Mouse (Mus musculus) forebrain, embryonic 14.5 days (tissue): ENCODE results near the gene Irs3. TPM values are rescaled to one million over a fixed set of nuclear protein-coding genes. Genes with fewer than 3 reads are reported as not detected.
A peak's percentile ranks its signal among the peaks of the same experiment; 100 is the strongest.

Experiments
- ATAC-seq: fragments of 200-750 bp; cut with Nextera tagmentation; 2 replicates; pipeline ENCODE4 v1.8.0; 2017; ENCODE audit warnings: mild to moderate bottlenecking, moderate library complexity
- DNase-seq: peaks from one replicate; pipeline ENCODE4 v3.0.0-alpha.2; 2015; ENCODE audit warnings: low spot score
- H3K27ac ChIP-seq: fragments of 300-500 bp; sonication (generic); 2 replicates; pipeline ENCODE4 v1.5.1; 2014; ENCODE audit warnings: low read depth, mild to moderate bottlenecking, control low read depth, low read length, moderate library complexity
- H3K27me3 ChIP-seq: fragments of 300-500 bp; sonication (generic); replicated peaks from 2 replicates; pipeline ENCODE4 v1.6.1; 2014; ENCODE audit warnings: low read length, control low read depth, mixed read lengths; ENCODE audit not compliant: control insufficient read depth, insufficient read depth
- H3K36me3 ChIP-seq: fragments of 300-500 bp; sonication (generic); 2 replicates; pipeline ENCODE4 v1.6.1; 2014; ENCODE audit warnings: low read length, control low read depth; ENCODE audit not compliant: control insufficient read depth, insufficient read depth
- H3K4me1 ChIP-seq: fragments of 300-500 bp; sonication (generic); 2 replicates; pipeline ENCODE4 v1.6.1; 2014; ENCODE audit warnings: antibody characterized with exemption, low read length, control low read depth; ENCODE audit not compliant: control insufficient read depth, insufficient read depth
- H3K4me2 ChIP-seq: fragments of 300-500 bp; sonication (generic); 2 replicates; pipeline ENCODE4 v1.6.1; 2014; ENCODE audit warnings: mild to moderate bottlenecking, control low read depth, low read length
- H3K4me3 ChIP-seq: fragments of 300-500 bp; sonication (generic); 2 replicates; pipeline ENCODE4 v1.5.1; 2014; ENCODE audit warnings: low read depth, low read length, control low read depth
- H3K9ac ChIP-seq: fragments of 300-500 bp; sonication (generic); 2 replicates; pipeline ENCODE4 v1.6.1; 2014; ENCODE audit warnings: mild to moderate bottlenecking, low read length, control low read depth, moderate library complexity
- H3K9me3 ChIP-seq: fragments of 300-500 bp; sonication (generic); replicated peaks from 2 replicates; pipeline ENCODE4 v1.6.1; 2016; ENCODE audit warnings: low read length, control low read depth, mixed read lengths; ENCODE audit not compliant: control insufficient read depth
- WGBS: fragments of 180-500 bp; shearing (Covaris S2); extraction: QIAGEN DNeasy Blood & Tissue Kit; methylation state at CpG from one replicate; pipeline ENCODE4 v1.1.7; 2014; 5-methylcytosine and 5-hydroxymethylcytosine counted together
- polyA plus RNA-seq: library from polyadenylated mRNA; unstranded; fragments of >200 nt; fragmentation: Nextera tagmentation; extraction: Ambion mirVana; gene quantifications from 2 replicates; pipeline ENCODE4 v1.2.1, GENCODE M21; 2014

Gene Irs3
- polyA plus RNA-seq, 1 experiment from 2014 or later = not detected

GRCm38 (mm10) chr5:137608654-137609190 lies 36.8 kb downstream of the Irs3 start:
- no peak overlapping the region; the same call in 1 of the 2 replicates for H3K9ac ChIP-seq
- 18% methylated on average over 23 of the region's 23 CpGs for WGBS
- H3K4me1 ChIP-seq = no peaks in the 10 kb centered on the region
- H3K36me3 ChIP-seq = no peaks in the 10 kb centered on the region
- 0 out of 2 replicates have a peak, but pooled peaks cover 3% of the 10 kb centered on the region for H3K27me3 ChIP-seq
- no peak overlapping the region for H3K27ac ChIP-seq
- H3K9me3 ChIP-seq = no peaks in the 10 kb centered on the region
- no peak overlapping the region for H3K4me3 ChIP-seq
- H3K4me2 ChIP-seq = 0 out of 2 replicates have a peak overlapping the region, but pooled peaks have one; percentile 4
- DNase-seq (no peak), ATAC-seq (no peak)

DNA sequence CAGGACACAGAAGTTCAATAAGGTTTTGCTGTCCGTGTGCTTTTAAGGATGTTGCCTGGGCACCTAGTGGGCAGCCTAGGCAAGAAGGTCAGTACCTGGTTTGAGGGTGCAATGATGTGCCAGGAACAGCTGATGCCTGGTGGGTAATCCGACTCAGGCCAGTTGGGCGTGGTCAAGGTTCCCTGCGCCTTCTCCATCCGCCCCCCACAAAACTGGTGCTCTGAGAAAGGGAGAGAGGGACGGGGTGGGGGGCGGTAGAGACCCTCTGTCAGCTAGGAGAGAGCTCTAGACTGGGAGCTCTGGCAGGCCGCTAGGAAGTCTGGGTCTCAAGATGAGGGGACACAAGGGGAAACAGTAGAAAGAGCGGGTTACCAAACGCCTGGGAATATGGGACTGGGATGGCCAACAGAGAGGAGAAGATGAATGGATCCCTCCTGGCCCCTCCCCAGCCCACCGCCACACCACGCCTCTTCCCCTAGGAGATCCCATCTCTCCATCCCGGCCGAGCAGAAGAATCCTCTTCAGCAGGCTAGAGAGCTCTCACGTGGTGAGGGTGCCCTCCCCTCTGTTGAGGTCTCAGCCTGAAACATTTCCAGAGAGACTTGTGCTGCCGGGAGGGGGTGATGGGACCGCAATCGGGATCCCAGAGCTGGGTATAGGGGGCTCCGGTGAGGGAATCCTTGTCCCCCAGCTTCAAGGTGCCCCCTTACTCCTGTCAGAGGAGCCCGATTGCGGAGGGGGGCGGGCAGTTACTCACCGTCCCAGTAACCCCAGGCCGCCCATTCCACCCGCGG lies 37.5 kb downstream of the Irs3 start:
- Histone ChIP-seq H3K4me1 (no peaks in the 10 kb centered on the region; the same call in 1 of the 2 replicates), H3K27ac (no peak overlapping the region), H3K36me3 (no peaks in the 10 kb centered on the region), H3K9ac (peak overlapping the region; percentile 4; the same call in 1 of the 2 replicates), H3K27me3 (0 out of 2 replicates have a peak, but pooled peaks cover 3% of the 10 kb centered on the region), H3K4me3 (no peak overlapping the region), H3K4me2 (0 out of 2 replicates have a peak overlapping the region, but pooled peaks have one; percentile 4), H3K9me3 (no peaks in the 10 kb centered on the region)
- no peak for DNase-seq
- 12% methylated on average over 25 of the region's 26 CpGs for WGBS
- ATAC-seq = 0 out of 2 replicates have a peak, but pooled peaks have one; percentile 29

GRCm38 (mm10) chr5:137601365-137601729 lies 44.2 kb downstream of the Irs3 start:
- no peaks in the 10 kb centered on the region for H3K9me3 ChIP-seq
- ATAC-seq (no peak), DNase-seq (no peak)
- H3K4me3 ChIP-seq = peak overlapping the region; percentile 74
- H3K9ac ChIP-seq = peak overlapping the region; percentile 86; the same call in 1 of the 2 replicates
- WGBS = under 1% methylated on average over 22 of the region's 22 CpGs
- H3K27ac ChIP-seq = no peak overlapping the region
- peak overlapping the region; percentile 95 for H3K4me2 ChIP-seq
- H3K27me3 ChIP-seq = no peaks in the 10 kb centered on the region
- H3K4me1 ChIP-seq = peaks cover 18% of the 10 kb centered on the region
- H3K36me3 ChIP-seq = no peaks in the 10 kb centered on the region

- Histone ChIP-seq H3K9ac (peak within 1 kb of the TSS; percentile 86), H3K4me1 (peaks cover 18% of the 10 kb centered on the region), H3K4me2 (peak within 1 kb of the TSS; percentile 95), H3K9me3 (no peaks in the 10 kb centered on the region), H3K4me3 (peak within 1 kb of the TSS; percentile 74), H3K36me3 (no peaks in the 10 kb centered on the region), H3K27ac (peak within 1 kb of the TSS; percentile 78), H3K27me3 (no peaks in the 10 kb centered on the region)
- ATAC-seq (peak; percentile 97), DNase-seq (peak; percentile 99)
- whole genome bisulfite sequencing = under 1% methylated on average over 41 of the region's 41 CpGs
Observed at GRCm38 (mm10) chr5:137600619-137601364, 44.7 kb downstream of the Irs3 start, which contains the start of gene Mospd3. Mospd3 (minus strand) TSS chr5:137601058.

DNA sequence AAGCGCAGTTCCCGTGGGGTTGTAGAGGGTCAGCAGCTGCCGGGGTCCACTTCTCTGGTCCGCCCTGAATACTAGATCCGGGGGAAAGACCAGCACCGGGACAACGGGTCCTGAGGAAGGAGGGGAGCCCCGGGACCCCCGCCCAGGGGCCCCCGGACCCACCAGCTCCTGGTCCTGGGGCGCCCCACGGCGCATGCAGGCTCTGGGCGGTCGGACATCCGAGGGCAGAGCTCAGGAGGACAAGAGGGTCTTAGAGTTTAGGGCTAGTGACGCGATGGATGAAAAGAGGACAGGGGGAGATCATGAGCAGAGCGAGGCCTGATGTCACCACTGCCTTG lies 45.3 kb downstream of the Irs3 start:
- no peak; the same call in 1 of the 2 replicates for ATAC-seq
- peaks cover 18% of the 10 kb centered on the region for H3K4me1 ChIP-seq

GRCm38 (mm10) chr5:137599600-137599999 lies 45.9 kb downstream of the Irs3 start:
- Histone ChIP-seq H3K4me1 (peaks cover 18% of the 10 kb centered on the region), H3K4me2 (peak overlapping the region; percentile 95), H3K9ac (peak overlapping the region; percentile 86), H3K9me3 (no peaks in the 10 kb centered on the region), H3K4me3 (peak overlapping the region; percentile 74), H3K27ac (no peak overlapping the region), H3K36me3 (no peaks in the 10 kb centered on the region), H3K27me3 (no peaks in the 10 kb centered on the region)
- ATAC-seq (no peak), DNase-seq (no peak)
- 68% methylated on average over 9 of the region's 9 CpGs for WGBS

More for the DNA sequence above, 45.3 kb downstream of the Irs3 start:
- Histone ChIP-seq H3K4me3 (peak overlapping the region; percentile 74), H3K4me2 (peak overlapping the region; percentile 95), H3K9me3 (no peaks in the 10 kb centered on the region), H3K27me3 (no peaks in the 10 kb centered on the region), H3K27ac (peak overlapping the region; percentile 78; the same call in 1 of the 2 replicates), H3K9ac (peak overlapping the region; percentile 86), H3K36me3 (no peaks in the 10 kb centered on the region)
- 4% methylated on average over 19 of the region's 19 CpGs for WGBS
- DNase-seq = no peak

DNA sequence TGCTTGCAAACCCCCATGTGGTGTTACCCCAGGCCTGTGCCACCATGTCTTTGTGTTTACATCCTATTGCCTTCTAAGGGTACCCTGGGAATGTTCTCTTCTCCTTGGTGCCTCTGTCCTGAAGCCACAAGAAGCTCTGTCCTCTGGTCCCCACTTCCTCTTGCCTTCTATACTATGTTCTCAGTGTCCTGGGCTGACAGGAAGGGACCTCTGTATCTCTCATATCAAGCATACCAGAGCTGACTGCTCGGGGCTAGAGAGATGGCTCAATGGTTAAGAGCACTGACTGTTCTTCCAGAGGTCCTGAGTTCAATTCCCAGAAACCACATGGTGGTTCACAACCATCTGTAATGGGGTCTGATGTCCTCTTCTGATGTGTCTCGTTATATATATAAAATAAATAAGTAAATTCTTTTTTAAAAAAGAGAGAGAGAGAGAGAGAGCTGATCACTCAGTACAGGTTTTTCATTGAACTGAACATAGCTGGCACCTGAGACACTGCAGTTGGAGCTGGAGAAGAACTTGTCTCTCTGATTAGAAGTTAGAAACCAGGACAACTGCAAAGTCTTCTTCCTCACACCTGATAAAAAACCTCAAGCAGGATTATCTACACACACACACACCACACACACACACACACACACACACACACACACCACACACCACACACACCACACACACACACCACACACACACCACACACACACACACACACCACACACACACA lies 47.3 kb downstream of the Irs3 start:
- H3K27ac ChIP-seq = no peak overlapping the region
- 86% methylated on average over 2 of the region's 2 CpGs for WGBS
- H3K9ac ChIP-seq = no peak overlapping the region
- DNase-seq = no peak
- no peak overlapping the region for H3K4me2 ChIP-seq
- H3K27me3 ChIP-seq = no peaks in the 10 kb centered on the region
- H3K36me3 ChIP-seq = no peaks in the 10 kb centered on the region
- no peak overlapping the region for H3K4me3 ChIP-seq
- no peak for ATAC-seq
- peaks cover 18% of the 10 kb centered on the region for H3K4me1 ChIP-seq
- H3K9me3 ChIP-seq = no peaks in the 10 kb centered on the region

- DNase-seq (no peak), ATAC-seq (no peak)
- Histone ChIP-seq H3K4me1 (peaks cover 17% of the 10 kb centered on the region), H3K4me3 (no peak overlapping the region), H3K9me3 (no peaks in the 10 kb centered on the region), H3K9ac (no peak overlapping the region), H3K27ac (no peak overlapping the region), H3K36me3 (no peaks in the 10 kb centered on the region), H3K27me3 (no peaks in the 10 kb centered on the region), H3K4me2 (no peak overlapping the region)
- WGBS = 96% methylated on average over 6 of the region's 6 CpGs
Observed at GRCm38 (mm10) chr5:137597625-137598024, 47.9 kb downstream of the Irs3 start.
